Mouse (Mus musculus) megakaryocyte, embryonic 14.5 days (primary cell): ENCODE results near the gene Prex1.

Experiments used
- FLI1 ChIP-seq: IDR thresholded peaks from 2 replicates; pipeline ENCODE4 v1.6.1; 2012; ENCODE audit warnings: low read length, inconsistent platforms, mixed read lengths
- GATA1 ChIP-seq: IDR thresholded peaks from 3 replicates; pipeline ENCODE4 v1.6.1; 2012; ENCODE audit warnings: mixed read lengths, low read length, inconsistent platforms, borderline replicate concordance

DNA sequence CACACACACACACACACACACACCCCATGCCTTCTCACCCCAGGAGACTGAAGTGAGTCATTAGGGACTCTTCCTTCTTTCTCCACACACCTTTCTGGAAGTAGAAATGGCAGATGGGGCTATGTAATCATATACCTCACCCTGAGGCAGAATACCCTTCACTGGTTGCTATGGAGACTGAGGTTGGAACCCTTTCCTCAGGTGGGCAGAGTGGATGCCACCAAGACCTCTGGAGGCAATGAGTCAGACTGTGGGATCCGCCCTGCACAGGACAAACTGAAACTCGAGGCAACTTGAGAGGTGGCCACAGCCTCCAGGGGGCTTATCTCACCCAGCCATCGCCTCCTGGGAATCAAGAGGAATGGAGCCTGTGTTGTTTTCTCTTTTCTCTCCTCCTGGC lies 44.3 kb upstream of the Prex1 start:
- no peak for TF ChIP-seq GATA1
- no peak for TF ChIP-seq FLI1
